Mouse (Mus musculus) testis, adult 2 months (tissue): Measurements from ENCODE around the gene Apopt1.

Experiments
- CTCF ChIP-seq: fragments of 200-500 bp; IDR thresholded peaks from 2 replicates; pipeline ENCODE4 v1.5.1; 2012; ENCODE audit warnings: low read depth, mild to moderate bottlenecking, inconsistent platforms, low read length, moderate library complexity; ENCODE audit not compliant: control insufficient read depth, insufficient read depth, insufficient replicate concordance
- POLR2A ChIP-seq: fragments of 200-500 bp; IDR thresholded peaks from 2 replicates; pipeline ENCODE4 v1.6.1; 2012; ENCODE audit warnings: low read depth, mild to moderate bottlenecking, inconsistent platforms, low read length, moderate library complexity; ENCODE audit not compliant: control insufficient read depth

DNA sequence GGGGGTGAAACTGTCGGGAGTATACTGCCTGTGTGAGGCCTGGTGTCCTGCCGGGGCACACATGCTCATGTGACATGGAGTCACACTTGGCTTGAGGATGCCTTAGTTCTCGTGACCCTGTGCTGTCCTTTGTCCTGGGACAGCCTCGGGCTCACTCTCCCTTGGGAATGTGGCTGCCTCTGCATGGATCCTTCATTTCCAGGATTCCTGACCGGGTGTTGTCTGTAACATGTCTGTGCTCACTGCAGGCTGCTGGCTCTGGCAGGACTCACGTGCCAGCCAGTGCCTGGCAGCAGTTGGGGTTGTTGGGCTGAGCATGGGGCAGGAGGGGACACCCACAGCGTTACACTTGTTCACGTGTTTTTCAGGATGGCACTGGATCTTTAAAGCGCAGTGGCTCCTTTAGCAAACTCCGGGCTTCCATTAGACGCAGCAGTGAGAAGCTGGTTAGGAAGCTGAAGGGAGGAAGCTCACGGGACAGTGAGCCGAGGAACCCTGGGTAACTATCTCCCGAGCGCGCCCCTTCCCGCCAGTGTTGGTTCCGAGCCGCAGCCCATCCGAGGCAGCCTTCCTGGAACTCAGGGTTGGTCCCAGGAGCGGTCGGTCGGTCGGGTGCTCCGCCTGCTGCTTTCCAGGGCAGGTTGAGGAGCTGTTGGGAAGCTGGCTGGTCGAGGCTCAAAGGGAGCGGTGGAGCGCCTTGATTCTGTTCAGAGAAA, 82.3 kb downstream of the Apopt1 start:
- TF ChIP-seq CTCF (no peak), POLR2A (no peak)
